Mouse (Mus musculus) kidney, postnatal 4 days (tissue): ENCODE results near the gene Cep135.

Experiments
- DNase-seq, 2 experiments: peaks; one replicate each; pipeline ENCODE4 v3.0.0; 2021; ENCODE audit warnings: mixed read lengths in 2 of 2

Cep135 gene

GRCm38 (mm10) chr5:76645091-76645868, 56.8 kb downstream of the Cep135 start:
- DNase-seq: no peak

- no peak for DNase-seq
Measured at GRCm38 (mm10) chr5:76649897-76650296, 61.4 kb downstream of the Cep135 start.

GRCm38 (mm10) chr5:76651151-76651725, 62.7 kb downstream of the Cep135 start:
- no peak for DNase-seq

GRCm38 (mm10) chr5:76656212-76656611, 67.7 kb downstream of the Cep135 start, which contains the start of gene C530008M17Rik:
Gene C530008M17Rik (plus strand): TSS chr5:76656512.
- no peak for DNase-seq

GRCm38 (mm10) chr5:76657245-76658083, 69.0 kb downstream of the Cep135 start:
- DNase-seq: peak; percentile 80 to 87

- DNase-seq: peak; percentile 61 to 74
Measured at GRCm38 (mm10) chr5:76658084-76658934, 69.8 kb downstream of the Cep135 start.

- no peak for DNase-seq
Measured at GRCm38 (mm10) chr5:76659958-76660635, 71.6 kb downstream of the Cep135 start.

DNA sequence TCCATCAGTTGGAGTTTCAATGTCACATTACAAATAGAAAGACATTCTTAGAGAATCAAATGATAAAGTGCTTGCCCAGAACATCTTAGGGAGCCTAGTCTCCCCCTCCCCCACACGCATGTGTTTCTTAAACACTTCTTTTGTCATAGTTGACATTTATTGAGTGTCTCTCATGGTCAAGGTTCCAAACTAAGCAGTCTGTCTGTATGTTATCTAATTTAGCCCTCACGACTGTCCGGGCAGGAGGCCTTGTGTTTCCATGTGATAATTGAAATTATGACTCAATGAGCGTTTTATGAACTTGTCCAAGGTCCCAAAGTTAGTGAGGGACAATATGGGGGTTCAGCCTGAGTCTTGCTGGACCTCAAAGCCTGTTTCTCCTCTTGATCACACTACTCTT, 72.8 kb downstream of the Cep135 start:
- peak; percentile 10 to 27 for DNase-seq

- no peak for DNase-seq
Measured at GRCm38 (mm10) chr5:76664936-76665335, 76.4 kb downstream of the Cep135 start.

GRCm38 (mm10) chr5:76665421-76665820, 76.9 kb downstream of the Cep135 start:
- DNase-seq: peak in 1 of 2 experiments; percentile 16

DNA sequence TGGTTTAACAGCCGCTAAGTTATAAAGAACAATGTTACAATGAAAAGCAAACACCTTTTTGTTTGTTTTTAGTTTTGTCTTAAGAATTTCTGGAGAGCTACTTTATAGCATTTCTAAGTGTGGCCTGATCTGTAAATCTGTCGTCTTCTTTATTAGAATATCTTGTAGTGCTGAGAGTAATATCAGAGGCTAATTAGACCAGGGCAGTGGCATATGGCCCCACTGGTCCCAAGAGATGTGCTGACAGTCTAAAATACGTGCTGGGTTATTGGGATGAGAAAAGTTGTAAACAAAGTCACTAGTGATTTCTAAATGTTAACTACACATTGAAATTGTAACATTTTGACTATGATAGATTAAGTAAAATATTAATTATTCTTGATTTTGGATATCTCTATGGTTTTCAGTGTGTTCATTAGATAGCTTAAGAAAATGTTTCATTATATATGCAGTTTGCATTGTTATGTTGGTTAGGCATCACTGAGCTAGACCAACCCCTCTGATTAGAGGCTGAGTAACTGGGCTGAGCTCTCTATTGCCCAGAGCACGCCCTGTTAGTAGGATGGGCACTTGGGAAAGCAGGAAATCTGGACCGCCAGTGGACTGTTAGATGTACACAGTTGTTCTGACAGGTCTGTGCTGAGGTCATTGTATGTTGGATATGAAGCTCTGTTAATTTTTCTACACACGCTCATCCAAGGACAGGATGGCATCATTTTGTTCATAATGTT, 77.7 kb downstream of the Cep135 start:
- no peak for DNase-seq

DNA sequence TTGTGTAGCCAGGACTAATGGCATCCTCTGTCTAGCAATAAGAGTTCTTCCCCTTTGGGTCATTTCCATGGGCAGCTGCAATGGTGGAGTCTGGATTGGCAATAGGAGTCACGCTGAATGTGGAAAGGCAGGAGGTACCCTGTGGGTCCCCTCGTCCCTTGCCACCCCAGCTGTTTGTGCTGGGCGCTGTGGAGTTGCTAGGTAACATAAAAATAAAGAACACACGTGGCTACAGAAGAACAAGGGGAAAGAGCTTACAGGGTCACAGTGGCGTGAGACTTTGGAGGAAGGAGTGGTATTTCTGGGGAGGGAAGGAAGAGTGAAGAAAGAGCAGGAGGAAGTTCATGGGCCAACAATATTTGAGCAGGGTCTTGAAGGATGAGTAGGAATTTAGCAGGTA, 79.6 kb downstream of the Cep135 start:
- DNase-seq: no peak

GRCm38 (mm10) chr5:76668547-76668946, 80.0 kb downstream of the Cep135 start:
- no peak for DNase-seq

DNA sequence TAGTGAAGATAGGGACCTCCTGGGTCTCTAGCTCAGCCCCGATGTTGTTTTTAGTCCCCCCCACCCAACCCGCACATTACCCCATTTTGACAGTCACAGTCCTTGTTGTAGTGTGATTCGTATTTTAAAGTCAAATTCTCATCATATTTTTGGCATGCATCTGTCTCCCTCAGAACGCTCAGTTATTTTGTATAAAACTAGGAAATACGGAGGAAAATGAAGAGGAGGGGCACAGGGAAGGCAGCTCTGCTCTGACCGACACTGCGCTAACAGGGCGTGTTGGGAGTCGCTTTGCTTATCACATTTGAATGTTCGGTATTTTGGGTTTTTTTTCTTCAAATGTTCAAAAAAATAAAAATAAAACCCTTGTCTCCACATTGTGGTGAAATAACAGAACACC, 81.7 kb downstream of the Cep135 start:
- DNase-seq: no peak

GRCm38 (mm10) chr5:76674022-76674653, 85.6 kb downstream of the Cep135 start:
- DNase-seq: no peak

DNA sequence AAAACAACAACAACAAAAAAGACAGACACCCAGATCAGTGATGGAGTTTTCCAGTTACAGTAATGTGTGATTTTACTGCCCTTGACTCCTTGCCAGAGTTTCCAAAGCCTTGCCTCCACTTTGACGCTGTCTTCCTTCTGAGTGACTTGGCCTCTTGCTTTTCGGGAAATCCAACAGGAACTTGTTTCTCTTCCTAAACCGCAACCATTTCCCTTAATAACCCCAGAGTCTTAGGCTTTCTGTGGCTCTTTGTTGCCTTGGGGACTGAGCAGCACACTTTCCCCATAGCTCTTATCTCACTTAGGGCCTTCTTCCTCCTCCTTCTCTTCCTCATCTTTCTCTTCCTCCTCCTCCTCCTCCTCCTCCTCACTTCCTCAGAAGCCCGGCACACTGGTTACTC, 86.9 kb downstream of the Cep135 start:
- DNase-seq: no peak

- no peak for DNase-seq
Measured at GRCm38 (mm10) chr5:76680959-76681358, 92.5 kb downstream of the Cep135 start.

GRCm38 (mm10) chr5:76681895-76682656, 93.6 kb downstream of the Cep135 start:
- DNase-seq: no peak

GRCm38 (mm10) chr5:76683455-76683854, 95.0 kb downstream of the Cep135 start:
- no peak for DNase-seq
